Mouse (Mus musculus): ENCODE data around the gene Nbl1. TPM values are rescaled to one million over a fixed set of nuclear protein-coding genes. Genes with fewer than 3 reads are reported as not detected.
A peak's percentile ranks its signal among the peaks of the same experiment; 100 is the strongest.

Gene Nbl1
- total and polyA plus RNA-seq, 3 experiments, result 0.14 TPM; not detected in 2

DNA sequence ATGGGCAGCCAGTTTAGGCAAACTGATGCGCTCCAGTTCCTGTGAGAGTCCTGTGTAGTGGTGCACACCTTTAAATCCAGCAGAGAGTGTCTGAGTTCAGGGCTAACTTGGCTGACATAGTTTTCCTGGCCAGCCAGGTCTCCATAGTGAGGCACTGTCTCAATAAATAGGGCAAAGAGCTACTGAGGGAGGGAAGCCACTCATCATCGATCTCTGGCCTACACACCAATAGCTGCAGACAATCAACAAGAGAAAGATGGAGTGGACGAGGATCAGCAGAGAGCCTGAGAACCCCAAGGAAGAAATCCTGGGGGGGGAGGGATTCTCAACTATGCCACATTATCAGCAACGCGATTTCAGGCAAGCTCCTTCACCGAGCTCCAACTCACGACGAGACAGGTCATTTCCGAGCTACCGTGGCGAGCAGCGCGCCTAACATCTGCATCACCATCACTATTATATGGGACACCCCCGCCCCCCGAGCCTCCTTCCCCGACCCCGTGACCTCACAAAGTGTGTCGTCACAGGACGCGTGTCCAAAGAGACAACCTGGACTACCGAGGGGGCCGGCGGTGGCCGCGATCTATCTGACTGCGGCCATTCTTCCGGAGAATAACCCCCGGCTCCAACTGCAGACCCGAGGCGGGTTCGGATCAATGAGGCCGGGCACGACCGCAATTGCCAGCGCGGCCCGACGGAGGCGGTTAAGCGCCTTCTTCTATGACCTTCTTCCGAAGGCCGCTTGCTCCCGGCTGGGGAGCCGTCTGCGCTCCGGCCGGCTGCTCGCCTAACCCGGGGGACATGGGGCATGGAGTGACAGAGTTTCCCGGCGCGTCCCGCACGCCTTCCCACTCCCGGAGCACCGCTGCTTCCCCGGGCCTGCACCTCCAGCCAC lies 37.3 kb upstream of the Nbl1 start:
- H3K9me3 ChIP-seq (replicated peaks; ENCODE audit: insufficient read depth, low read length), result no peaks in the 10 kb centered on the region
- DNase-seq (ENCODE audit: low read depth, low spot score), result peak; percentile 65
- H3K36me3 ChIP-seq (ENCODE audit: control insufficient read depth in 1 of 2, insufficient read depth in 2 of 2, low read length in 2 of 2), result peaks cover 0 to 15% of the 10 kb centered on the region in 2 experiments; a peak in 2 of 4 replicates
- peak overlapping the region; percentile 83 for H3K27ac ChIP-seq (ENCODE audit: control insufficient read depth, low read depth, low read length)
- no peak for TF ChIP-seq GATA1 (IDR thresholded peaks at IDR 0.05; ENCODE audit: low read depth, low read length)
- TF ChIP-seq MXI1 (IDR thresholded peaks at IDR 0.05; ENCODE audit: low read depth, low read length), result peak; percentile 3; the same call in 1 of the 2 replicates
- TF ChIP-seq USF1 (IDR thresholded peaks at IDR 0.05; ENCODE audit: low read depth, low read length), result peak; percentile 70
- 0 out of 2 replicates have a peak, but pooled peaks have one; percentile 8 for TF ChIP-seq ETS1 (IDR thresholded peaks at IDR 0.05; ENCODE audit: low read depth, low read length)
- TF ChIP-seq MAX (IDR thresholded peaks at IDR 0.05; ENCODE audit: low read length), result 0 out of 2 replicates have a peak, but pooled peaks have one; percentile 45
- peak overlapping the region; percentile 57 to 95 for H3K4me3 ChIP-seq (ENCODE audit: control insufficient read depth in 1 of 2, insufficient read depth in 1 of 2, low read depth in 2 of 2, low read length in 2 of 2)
- peak overlapping the region; percentile 95 for H3K9ac ChIP-seq (ENCODE audit: control insufficient read depth, low read depth, low read length, poor library complexity, severe bottlenecking)
- no peaks in the 10 kb centered on the region for H3K27me3 ChIP-seq (ENCODE audit: control insufficient read depth in 1 of 2, insufficient read depth in 2 of 2, low read length in 2 of 2)
- peaks cover 53% of the 10 kb centered on the region for H3K79me2 ChIP-seq (ENCODE audit: control insufficient read depth, insufficient read depth, low read length, poor library complexity)
- peaks cover 3 to 10% of the 10 kb centered on the region in 2 experiments for H3K4me1 ChIP-seq (ENCODE audit: control insufficient read depth in 1 of 2, insufficient read depth in 2 of 2, low read length in 2 of 2)

DNA sequence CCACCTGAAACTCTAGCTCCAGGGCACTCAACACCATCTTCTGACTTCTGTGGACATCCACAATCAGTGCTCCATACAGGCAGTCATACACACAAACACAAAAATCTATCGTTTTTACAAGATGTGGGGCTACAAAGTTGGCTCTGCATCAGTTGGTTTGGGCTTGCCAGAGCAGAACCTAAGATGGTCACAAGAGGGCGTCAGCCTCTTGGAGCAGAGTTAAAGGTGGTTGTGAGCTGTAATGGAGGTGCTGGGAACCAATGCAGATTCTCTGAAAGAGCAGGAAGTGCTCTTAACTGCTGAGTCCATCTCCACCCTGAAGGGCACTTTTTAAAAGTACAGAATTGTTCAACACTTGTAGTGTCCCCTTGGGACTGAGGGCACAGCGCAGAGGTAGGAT lies 33.7 kb upstream of the Nbl1 start:
- no peak for DNase-seq (ENCODE audit: low read depth, low spot score)
- Histone ChIP-seq H3K36me3 (ENCODE audit: control insufficient read depth in 1 of 2, insufficient read depth in 2 of 2, low read length in 2 of 2) (peaks cover 1 to 35% of the 10 kb centered on the region in 2 experiments; a peak in 2 of 4 replicates), H3K27ac (ENCODE audit: control insufficient read depth, low read depth, low read length) (no peak overlapping the region), H3K27me3 (ENCODE audit: control insufficient read depth in 1 of 2, insufficient read depth in 2 of 2, low read length in 2 of 2) (no peaks in the 10 kb centered on the region), H3K79me2 (ENCODE audit: control insufficient read depth, insufficient read depth, low read length, poor library complexity) (peaks cover 87% of the 10 kb centered on the region), H3K4me1 (ENCODE audit: control insufficient read depth in 1 of 2, insufficient read depth in 2 of 2, low read length in 2 of 2) (peaks cover 10 to 27% of the 10 kb centered on the region in 2 experiments), H3K4me3 (ENCODE audit: control insufficient read depth in 1 of 2, insufficient read depth in 1 of 2, low read depth in 2 of 2, low read length in 2 of 2) (no peak overlapping the region), H3K9ac (ENCODE audit: control insufficient read depth, low read depth, low read length, poor library complexity, severe bottlenecking) (no peak overlapping the region), H3K9me3 (replicated peaks; ENCODE audit: insufficient read depth, low read length) (no peaks in the 10 kb centered on the region)
- TF ChIP-seq MYC (IDR thresholded peaks at IDR 0.05; ENCODE audit: low read depth, low read length), result no peak
- peak; percentile 17 to 47 (median 25); a peak in 5 of 6 replicates for TF ChIP-seq CTCF (IDR thresholded peaks at IDR 0.05 in 2 of 3, conservative IDR thresholded peaks at IDR 0.05 in 1 of 3; ENCODE audit: control insufficient read depth in 1 of 3, insufficient read depth in 1 of 3, low read depth in 2 of 3, low read length in 3 of 3, poor library complexity in 1 of 3, severe bottlenecking in 1 of 3)
- TF ChIP-seq RAD21 (IDR thresholded peaks at IDR 0.05; ENCODE audit: low read depth, low read length), result peak; percentile 7

DNA sequence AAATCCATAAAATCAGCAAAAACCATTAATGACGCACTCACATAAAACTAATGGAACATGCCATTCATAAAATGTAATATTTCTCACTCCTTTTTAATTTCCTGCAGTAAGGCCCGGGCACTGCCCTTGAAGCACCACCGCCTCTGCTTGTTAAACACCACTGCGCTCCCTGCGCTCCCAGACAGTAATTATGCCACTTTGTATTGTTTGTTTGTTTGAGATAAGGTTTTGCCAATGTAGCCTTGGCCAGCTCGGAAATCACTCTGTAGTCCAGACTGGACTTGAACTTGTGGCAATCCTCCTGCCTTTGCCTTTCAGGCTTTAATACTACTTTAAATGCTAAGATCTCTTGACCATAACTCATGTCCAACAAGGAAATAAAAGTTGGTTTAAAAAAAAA lies 32.1 kb upstream of the Nbl1 start:
- DNase-seq (ENCODE audit: low read depth, low spot score), result no peak
- H3K4me3 ChIP-seq (ENCODE audit: control insufficient read depth in 1 of 2, insufficient read depth in 1 of 2, low read depth in 2 of 2, low read length in 2 of 2), result no peak overlapping the region
- H3K9me3 ChIP-seq (replicated peaks; ENCODE audit: insufficient read depth, low read length), result no peaks in the 10 kb centered on the region
- H3K9ac ChIP-seq (ENCODE audit: control insufficient read depth, low read depth, low read length, poor library complexity, severe bottlenecking), result no peak overlapping the region
- H3K27ac ChIP-seq (ENCODE audit: control insufficient read depth, low read depth, low read length), result no peak overlapping the region
- H3K79me2 ChIP-seq (ENCODE audit: control insufficient read depth, insufficient read depth, low read length, poor library complexity), result peaks cover 92% of the 10 kb centered on the region
- H3K4me1 ChIP-seq (ENCODE audit: control insufficient read depth in 1 of 2, insufficient read depth in 2 of 2, low read length in 2 of 2), result peaks cover 22 to 39% of the 10 kb centered on the region in 2 experiments
- H3K27me3 ChIP-seq (ENCODE audit: control insufficient read depth in 1 of 2, insufficient read depth in 2 of 2, low read length in 2 of 2), result no peaks in the 10 kb centered on the region
- H3K36me3 ChIP-seq (ENCODE audit: control insufficient read depth in 1 of 2, insufficient read depth in 2 of 2, low read length in 2 of 2), result peaks cover 1 to 50% of the 10 kb centered on the region in 2 experiments; a peak in 3 of 4 replicates
- TF ChIP-seq ZKSCAN1 (IDR thresholded peaks at IDR 0.05; ENCODE audit: low read depth, low read length), result no peak
- no peak for TF ChIP-seq ETS1 (IDR thresholded peaks at IDR 0.05; ENCODE audit: low read depth, low read length)
- TF ChIP-seq ZMIZ1 (IDR thresholded peaks at IDR 0.05; ENCODE audit: low read depth, low read length), result no peak
- no peak for TF ChIP-seq MEF2A (IDR thresholded peaks at IDR 0.05; ENCODE audit: extremely low read depth, insufficient replicate concordance, low read depth, low read length, poor library complexity, severe bottlenecking)
- TF ChIP-seq RCOR1 (IDR thresholded peaks at IDR 0.05; ENCODE audit: low read depth, low read length), result no peak
- no peak for TF ChIP-seq SMC3 (IDR thresholded peaks at IDR 0.05; ENCODE audit: low read depth, low read length)
- no peak for TF ChIP-seq RAD21 (IDR thresholded peaks at IDR 0.05; ENCODE audit: low read depth, low read length)
- no peak for TF ChIP-seq TAL1 (IDR thresholded peaks at IDR 0.05; ENCODE audit: low read length)
- no peak for TF ChIP-seq HCFC1 (IDR thresholded peaks at IDR 0.05; ENCODE audit: low read depth, low read length)
- TF ChIP-seq JUND (IDR thresholded peaks at IDR 0.05; ENCODE audit: low read depth, low read length), result no peak
- no peak for TF ChIP-seq USF2 (IDR thresholded peaks at IDR 0.05; ENCODE audit: borderline replicate concordance in 1 of 2, insufficient read depth in 1 of 2, low read depth in 1 of 2, low read length in 2 of 2)

Data from MEL (cell line).